Mouse (Mus musculus) forebrain, embryonic 13.5 days (tissue): ENCODE data around the gene Gm30191. TPM values are rescaled to one million over a fixed set of nuclear protein-coding genes. Genes with fewer than 3 reads are reported as not detected.
"Not testable (repeated sequence)": the region's sequence is repeated elsewhere in the genome, so short reads cannot be mapped to it uniquely, and the experiment has no call there.

Source experiments
- ATAC-seq: fragments of 200-750 bp; cut with Nextera tagmentation; 2 replicates; pipeline ENCODE4 v1.8.0; 2017
- H3K27ac ChIP-seq: fragments of 300-500 bp; sonication (generic); 2 replicates; pipeline ENCODE4 v1.5.1; 2015; ENCODE audit warnings: inconsistent platforms, mild to moderate bottlenecking, moderate library complexity
- H3K27me3 ChIP-seq: fragments of 300-500 bp; sonication (generic); 2 replicates; pipeline ENCODE4 v1.6.1; 2015; ENCODE audit warnings: mild to moderate bottlenecking, inconsistent platforms
- H3K36me3 ChIP-seq: fragments of 300-500 bp; sonication (generic); 2 replicates; pipeline ENCODE4 v1.6.1; 2015; ENCODE audit warnings: mild to moderate bottlenecking, inconsistent platforms; ENCODE audit not compliant: poor library complexity, severe bottlenecking
- H3K4me1 ChIP-seq: fragments of 300-500 bp; sonication (generic); 2 replicates; pipeline ENCODE4 v1.6.1; 2015; ENCODE audit warnings: inconsistent platforms
- H3K4me2 ChIP-seq: fragments of 300-500 bp; sonication (generic); 2 replicates; pipeline ENCODE4 v1.6.1; 2015; ENCODE audit warnings: inconsistent platforms, mild to moderate bottlenecking, moderate library complexity
- H3K4me3 ChIP-seq: fragments of 300-500 bp; sonication (generic); 2 replicates; pipeline ENCODE4 v1.5.1; 2015; ENCODE audit warnings: mild to moderate bottlenecking, inconsistent platforms
- H3K9ac ChIP-seq: fragments of 300-500 bp; sonication (generic); 2 replicates; pipeline ENCODE4 v1.6.1; 2015; ENCODE audit warnings: mild to moderate bottlenecking, inconsistent platforms
- H3K9me3 ChIP-seq: fragments of 300-500 bp; sonication (generic); replicated peaks from 2 replicates; pipeline ENCODE4 v1.6.1; 2016; ENCODE audit warnings: inconsistent platforms
- WGBS: fragments of 180-500 bp; shearing (Covaris S2); methylation state at CpG from one replicate; pipeline ENCODE4 v1.1.7; 2015; 5-methylcytosine and 5-hydroxymethylcytosine counted together
- polyA plus RNA-seq: library from polyadenylated mRNA; unstranded; fragments of >200 nt; fragmentation: Nextera tagmentation; extraction: Ambion mirVana; gene quantifications from 2 replicates; pipeline ENCODE4 v1.2.1, GENCODE M21; 2015

Gm30191 gene
- polyA plus RNA-seq, 1 experiment from 2014 or later, result not detected

GRCm38 (mm10) chr4:134296096-134296495 lies 49.4 kb downstream of the Gm30191 start:
- 85% methylated on average over 4 of the region's 4 CpGs for WGBS
- H3K27ac ChIP-seq, result not testable (repeated sequence)

GRCm38 (mm10) chr4:134296523-134296922 lies 49.8 kb downstream of the Gm30191 start:
- H3K36me3 ChIP-seq, result no peaks in the 10 kb centered on the region
- H3K4me1 ChIP-seq, result no peaks in the 10 kb centered on the region
- no peaks in the 10 kb centered on the region for H3K9me3 ChIP-seq
- no peak overlapping the region for H3K27ac ChIP-seq
- H3K27me3 ChIP-seq, result 0 out of 2 replicates have a peak, but pooled peaks cover 7% of the 10 kb centered on the region
- ATAC-seq, result no peak
- no peak overlapping the region for H3K4me2 ChIP-seq
- no peak overlapping the region for H3K9ac ChIP-seq
- WGBS, result 92% methylated on average over 4 of the region's 4 CpGs
- no peak overlapping the region for H3K4me3 ChIP-seq

More at GRCm38 (mm10) chr4:134296096-134296495, 49.4 kb downstream of the Gm30191 start:
- not testable (repeated sequence) for H3K4me3 ChIP-seq, H3K4me2 ChIP-seq, H3K4me1 ChIP-seq, H3K9ac ChIP-seq, H3K27me3 ChIP-seq, ATAC-seq, H3K36me3 ChIP-seq, H3K9me3 ChIP-seq

GRCm38 (mm10) chr4:134297369-134297768 lies 50.6 kb downstream of the Gm30191 start:
- H3K4me3 ChIP-seq, result no peak overlapping the region
- H3K9me3 ChIP-seq, result no peaks in the 10 kb centered on the region
- no peak overlapping the region for H3K27ac ChIP-seq
- H3K4me1 ChIP-seq, result no peaks in the 10 kb centered on the region
- no peak for ATAC-seq
- H3K9ac ChIP-seq, result no peak overlapping the region
- 94% methylated on average over 8 of the region's 8 CpGs for WGBS
- H3K27me3 ChIP-seq, result 0 out of 2 replicates have a peak, but pooled peaks cover 7% of the 10 kb centered on the region
- H3K4me2 ChIP-seq, result no peak overlapping the region
- no peaks in the 10 kb centered on the region for H3K36me3 ChIP-seq

- Histone ChIP-seq H3K4me3 (no peak overlapping the region), H3K4me2 (no peak overlapping the region), H3K36me3 (no peaks in the 10 kb centered on the region), H3K9ac (no peak overlapping the region), H3K9me3 (no peaks in the 10 kb centered on the region), H3K27me3 (no peaks in the 10 kb centered on the region), H3K4me1 (no peaks in the 10 kb centered on the region), H3K27ac (no peak overlapping the region)
- ATAC-seq, result no peak
- 80% methylated on average over 19 of the region's 19 CpGs for WGBS
Measured at GRCm38 (mm10) chr4:134298626-134299497, 52.1 kb downstream of the Gm30191 start.

- Histone ChIP-seq H3K4me2 (no peak overlapping the region), H3K9ac (no peak overlapping the region)
- 82% methylated on average over 4 of the region's 4 CpGs for WGBS
Measured at GRCm38 (mm10) chr4:134299498-134299810, 52.7 kb downstream of the Gm30191 start.

More at GRCm38 (mm10) chr4:134299498-134299810, 52.7 kb downstream of the Gm30191 start:
- Histone ChIP-seq H3K27ac (no peak overlapping the region), H3K4me1 (no peaks in the 10 kb centered on the region), H3K9me3 (no peaks in the 10 kb centered on the region), H3K36me3 (no peaks in the 10 kb centered on the region), H3K27me3 (no peaks in the 10 kb centered on the region), H3K4me3 (no peak overlapping the region)
- ATAC-seq, result no peak

Other genes with a start within 250 kb of the Gm30191 start
- gene Dhdds, start 246.0 kb upstream of the Gm30191 start, polyA plus RNA-seq, result 47.1 and 47.6 TPM in 2 replicates
- 0.15 and 0.34 TPM in 2 replicates for gene Lin28a, start 228.1 kb upstream of the Gm30191 start, polyA plus RNA-seq
- not detected in 2 replicates for gene Zfp683, start 193.1 kb upstream of the Gm30191 start, polyA plus RNA-seq
- 0.47 and 0.53 TPM in 2 replicates for gene Crybg2, start 186.1 kb upstream of the Gm30191 start, polyA plus RNA-seq
- gene Cd52, start 151.9 kb upstream of the Gm30191 start, polyA plus RNA-seq, result 2.2 and 2.6 TPM in 2 replicates
- gene Ubxn11, start 144.4 kb upstream of the Gm30191 start, polyA plus RNA-seq, result 6.2 and 9.4 TPM in 2 replicates
- gene Sh3bgrl3, start 118.1 kb upstream of the Gm30191 start, polyA plus RNA-seq, result 285 TPM in 2 replicates
- gene Cep85, start 59.8 kb upstream of the Gm30191 start, polyA plus RNA-seq, result 22.6 and 22.8 TPM in 2 replicates
- gene Gm7534, start 43.9 kb upstream of the Gm30191 start, polyA plus RNA-seq, result not detected in 2 replicates
- not detected in 2 replicates for gene Catsper4, start 19.6 kb upstream of the Gm30191 start, polyA plus RNA-seq
- gene Cnksr1, start 8.5 kb upstream of the Gm30191 start, polyA plus RNA-seq, result not detected in 2 replicates
- 0.65 and 0.68 TPM in 2 replicates for gene E130218I03Rik, start 3.3 kb upstream of the Gm30191 start, polyA plus RNA-seq
- 16.6 and 17.2 TPM in 2 replicates for gene Zfp593, start 1.3 kb upstream of the Gm30191 start, polyA plus RNA-seq
- gene Grrp1, start 7.2 kb downstream of the Gm30191 start, polyA plus RNA-seq, result 4.7 and 5.1 TPM in 2 replicates
- gene Pdik1l, start 41.0 kb downstream of the Gm30191 start, polyA plus RNA-seq, result 32.4 and 37.3 TPM in 2 replicates
- gene Trim63, start 68.2 kb downstream of the Gm30191 start, polyA plus RNA-seq, result 0.16 TPM in 1 of 2 replicates, not detected in the other
- gene Slc30a2, start 96.2 kb downstream of the Gm30191 start, polyA plus RNA-seq, result not detected in 2 replicates
- gene Extl1, start 136.9 kb downstream of the Gm30191 start, polyA plus RNA-seq, result 0.12 and 0.37 TPM in 2 replicates
- gene Pafah2, start 149.4 kb downstream of the Gm30191 start, polyA plus RNA-seq, result 6.3 and 6.5 TPM in 2 replicates
- gene Stmn1, start 221.4 kb downstream of the Gm30191 start, polyA plus RNA-seq, result 6,579 and 6,954 TPM in 2 replicates
- 5.5 and 6.0 TPM in 2 replicates for gene Paqr7, start 249.8 kb downstream of the Gm30191 start, polyA plus RNA-seq